Mouse (Mus musculus): ENCODE measurements around the gene Il20ra.

Gene Il20ra

GRCm38 (mm10) chr10:19779092-19779491 lies 66.7 kb downstream of the Il20ra start:
- DNase-seq = no peak

GRCm38 (mm10) chr10:19781365-19781764 lies 69.0 kb downstream of the Il20ra start:
- DNase-seq = peak; percentile 14 to 38

GRCm38 (mm10) chr10:19794996-19795395 lies 82.6 kb downstream of the Il20ra start:
- DNase-seq = no peak

GRCm38 (mm10) chr10:19802958-19803357 lies 90.6 kb downstream of the Il20ra start:
- no peak for DNase-seq

GRCm38 (mm10) chr10:19804763-19805162 lies 92.4 kb downstream of the Il20ra start:
- DNase-seq = no peak
